Mouse (Mus musculus) embryonic fibroblast, embryonic 13.5 days (primary cell): Measurements from ENCODE around the gene Plxna1.

Experiments used
- CTCF ChIP-seq: IDR thresholded peaks from 2 replicates; pipeline ENCODE4 v1.5.1; 2011; ENCODE audit warnings: mild to moderate bottlenecking, control low read depth, low read length, moderate library complexity, borderline replicate concordance; ENCODE audit not compliant: insufficient read depth
- POLR2A ChIP-seq: IDR thresholded peaks from 2 replicates; pipeline ENCODE4 v1.6.1; 2011; ENCODE audit warnings: low read depth, mild to moderate bottlenecking, control low read depth, low read length, moderate library complexity

GRCm38 (mm10) chr6:89341981-89342380 lies 20.4 kb downstream of the Plxna1 start:
- no peak for TF ChIP-seq CTCF
- no peak for TF ChIP-seq POLR2A
